Mouse (Mus musculus) midbrain, embryonic 14.5 days (tissue): Measurements from ENCODE around the gene Cdh20. TPM values are rescaled to one million over a fixed set of nuclear protein-coding genes. Genes with fewer than 3 reads are reported as not detected.
A peak's percentile ranks its signal among the peaks of the same experiment; 100 is the strongest.

Experiments used
- ATAC-seq: fragments of 200-750 bp; cut with Nextera tagmentation; 2 replicates; pipeline ENCODE4 v1.8.0; 2017; ENCODE audit warnings: moderate number of reproducible peaks, moderate library complexity; ENCODE audit not compliant: low FRiP score, low TSS enrichment
- DNase-seq: peaks from one replicate; pipeline ENCODE4 v3.0.0-alpha.2; 2015
- H3K27ac ChIP-seq: fragments of 300-500 bp; sonication (generic); replicated peaks from 2 replicates; pipeline ENCODE4 v1.5.1; 2014; ENCODE audit warnings: mild to moderate bottlenecking, low read depth, low read length, moderate library complexity
- H3K27me3 ChIP-seq: fragments of 300-500 bp; sonication (generic); 2 replicates; pipeline ENCODE4 v1.6.1; 2014; ENCODE audit warnings: low read length, control low read depth, mixed read lengths; ENCODE audit not compliant: control insufficient read depth, insufficient read depth
- H3K36me3 ChIP-seq: fragments of 300-500 bp; sonication (generic); 2 replicates; pipeline ENCODE4 v1.6.1; 2014; ENCODE audit warnings: low read length, control low read depth; ENCODE audit not compliant: control insufficient read depth, insufficient read depth
- H3K4me1 ChIP-seq: fragments of 300-500 bp; sonication (generic); 2 replicates; pipeline ENCODE4 v1.6.1; 2014; ENCODE audit warnings: mild to moderate bottlenecking, antibody characterized with exemption, low read length, control low read depth; ENCODE audit not compliant: control insufficient read depth, insufficient read depth
- H3K4me2 ChIP-seq: fragments of 300-500 bp; sonication (generic); 2 replicates; pipeline ENCODE4 v1.6.1; 2014; ENCODE audit warnings: mild to moderate bottlenecking, low read length, moderate library complexity
- H3K4me3 ChIP-seq: fragments of 300-500 bp; sonication (generic); replicated peaks from 2 replicates; pipeline ENCODE4 v1.5.1; 2014; ENCODE audit warnings: low read depth, low read length
- H3K9ac ChIP-seq: fragments of 300-500 bp; sonication (generic); replicated peaks from 2 replicates; pipeline ENCODE4 v1.6.1; 2014; ENCODE audit warnings: mild to moderate bottlenecking, low read length, moderate library complexity
- H3K9me3 ChIP-seq: fragments of 300-500 bp; sonication (generic); 2 replicates; pipeline ENCODE4 v1.6.1; 2016; ENCODE audit warnings: low read length, control low read depth, mixed read lengths; ENCODE audit not compliant: control insufficient read depth
- WGBS: fragments of 180-500 bp; shearing (Covaris S2); extraction: QIAGEN DNeasy Blood & Tissue Kit; methylation state at CpG from one replicate; pipeline ENCODE4 v1.1.7; 2014; 5-methylcytosine and 5-hydroxymethylcytosine counted together
- polyA plus RNA-seq: library from polyadenylated mRNA; unstranded; fragments of >200 nt; fragmentation: Nextera tagmentation; extraction: Ambion mirVana; gene quantifications from 2 replicates; pipeline ENCODE4 v1.2.1, GENCODE M21; 2014

The Cdh20 gene
- polyA plus RNA-seq, 1 experiment from 2014 or later, result 1.4 TPM

DNA sequence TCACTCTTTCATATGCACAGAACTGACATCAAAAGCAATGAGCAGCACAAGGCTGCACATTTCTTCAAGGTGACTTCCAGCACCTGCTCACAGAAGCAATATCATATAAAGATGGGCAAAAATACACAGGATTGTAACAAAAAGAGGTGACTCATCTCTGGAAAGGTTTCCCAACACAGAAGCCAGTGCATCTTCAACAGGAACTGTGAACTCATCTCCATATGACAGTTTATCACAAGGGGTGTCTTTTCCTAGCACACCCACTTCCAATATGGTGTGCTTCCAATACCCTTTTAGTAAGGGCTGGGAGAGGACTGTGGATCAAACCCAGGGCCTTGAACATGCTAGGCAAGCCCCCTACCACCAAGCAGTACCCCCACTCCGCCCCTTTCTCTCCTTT lies 211.9 kb downstream of the Cdh20 start:
- ATAC-seq (no peak), DNase-seq (no peak)
- Histone ChIP-seq H3K4me1 (no peaks in the 10 kb centered on the region), H3K4me2 (no peak overlapping the region), H3K9me3 (no peaks in the 10 kb centered on the region), H3K36me3 (no peaks in the 10 kb centered on the region), H3K9ac (no peak overlapping the region), H3K27ac (no peak overlapping the region), H3K27me3 (no peaks in the 10 kb centered on the region), H3K4me3 (no peak overlapping the region)
- WGBS, result 95% methylated on average over 1 of the region's 1 CpGs

DNA sequence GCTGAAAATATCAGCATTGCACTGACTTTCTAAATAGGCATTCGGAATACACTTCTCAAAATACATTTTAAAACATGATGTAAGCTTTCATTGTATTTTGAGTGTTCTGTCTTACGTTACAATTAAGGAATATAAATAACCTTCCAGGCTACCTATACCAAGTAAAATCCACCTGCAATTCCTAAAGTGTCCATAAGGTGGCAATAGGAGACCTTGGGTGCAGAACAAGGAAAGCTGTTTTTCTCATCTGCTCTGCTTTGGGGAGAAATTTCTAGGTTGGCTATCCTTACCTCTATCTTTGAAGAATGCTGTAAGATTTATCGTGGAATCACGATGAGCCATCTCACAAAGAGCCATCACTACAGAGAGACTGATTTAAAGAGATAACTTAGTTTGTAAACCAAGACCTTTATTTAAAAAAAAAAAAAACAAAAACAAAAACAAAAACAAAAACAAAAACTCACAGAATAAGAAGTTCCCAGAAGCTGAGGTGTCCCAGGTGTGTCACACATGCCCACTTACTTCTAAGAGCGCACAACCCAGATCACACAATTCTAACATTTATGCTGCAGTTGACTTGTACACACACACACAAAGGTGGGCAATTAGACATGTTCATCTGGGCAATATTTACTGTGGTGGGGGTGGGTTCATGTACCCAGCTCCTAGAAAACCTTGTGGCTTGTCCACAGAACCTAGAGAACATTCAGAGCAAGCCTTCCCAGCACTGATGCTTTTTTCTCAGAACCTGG lies 218.1 kb downstream of the Cdh20 start:
- DNase-seq (peak; percentile 94), ATAC-seq (peak; percentile 68; the same call in 1 of the 2 replicates)
- Histone ChIP-seq H3K27ac (no peak overlapping the region), H3K36me3 (no peaks in the 10 kb centered on the region), H3K4me2 (no peak overlapping the region), H3K9ac (no peak overlapping the region), H3K4me1 (no peaks in the 10 kb centered on the region), H3K27me3 (no peaks in the 10 kb centered on the region), H3K9me3 (no peaks in the 10 kb centered on the region), H3K4me3 (no peak overlapping the region)
- WGBS, result 28% methylated on average over 5 of the region's 5 CpGs

- no peaks in the 10 kb centered on the region for H3K9me3 ChIP-seq
Measured at GRCm38 (mm10) chr1:104987526-104987925, 219.2 kb downstream of the Cdh20 start.

GRCm38 (mm10) chr1:104992441-104992840 lies 224.1 kb downstream of the Cdh20 start:
- no peaks in the 10 kb centered on the region for H3K27me3 ChIP-seq
- H3K27ac ChIP-seq, result no peak overlapping the region
- H3K4me3 ChIP-seq, result no peak overlapping the region
- no peaks in the 10 kb centered on the region for H3K9me3 ChIP-seq
- no peak for ATAC-seq
- no peak overlapping the region for H3K4me2 ChIP-seq
- no peak for DNase-seq
- H3K36me3 ChIP-seq, result no peaks in the 10 kb centered on the region
- H3K4me1 ChIP-seq, result peaks cover 7% of the 10 kb centered on the region; the same call in 1 of the 2 replicates
- H3K9ac ChIP-seq, result no peak overlapping the region

More at GRCm38 (mm10) chr1:104987526-104987925, 219.2 kb downstream of the Cdh20 start:
- Histone ChIP-seq H3K36me3 (no peaks in the 10 kb centered on the region), H3K4me1 (no peaks in the 10 kb centered on the region), H3K27ac (no peak overlapping the region), H3K27me3 (no peaks in the 10 kb centered on the region), H3K4me2 (no peak overlapping the region), H3K9ac (no peak overlapping the region), H3K4me3 (no peak overlapping the region)
- DNase-seq, result no peak
- 86% methylated on average over 16 of the region's 16 CpGs for WGBS
- ATAC-seq, result no peak

DNA sequence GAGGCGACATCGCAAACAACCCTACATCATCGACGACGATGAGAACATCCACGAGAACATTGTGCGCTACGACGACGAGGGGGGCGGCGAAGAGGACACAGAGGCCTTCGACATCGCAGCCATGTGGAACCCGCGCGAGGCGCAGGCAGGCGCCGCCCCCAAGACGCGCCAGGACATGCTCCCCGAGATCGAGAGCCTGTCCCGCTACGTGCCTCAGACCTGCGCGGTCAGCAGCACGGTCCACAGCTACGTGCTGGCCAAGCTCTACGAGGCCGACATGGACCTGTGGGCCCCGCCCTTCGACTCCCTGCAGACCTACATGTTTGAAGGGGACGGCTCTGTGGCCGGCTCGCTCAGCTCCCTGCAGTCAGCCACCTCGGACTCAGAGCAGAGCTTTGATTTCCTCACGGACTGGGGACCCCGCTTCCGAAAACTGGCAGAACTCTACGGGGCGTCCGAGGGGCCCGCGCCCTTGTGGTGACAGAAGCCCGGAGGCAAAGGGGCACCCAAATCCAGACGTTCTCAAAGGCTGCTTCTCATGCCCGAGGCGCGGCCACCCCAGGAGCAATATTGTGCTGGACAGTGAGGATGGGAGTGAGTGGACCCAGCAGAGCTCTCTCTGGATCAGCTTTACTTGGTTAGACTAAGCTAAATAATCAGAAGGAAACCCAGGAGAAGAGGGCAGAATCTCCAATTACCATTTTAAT lies 225.7 kb downstream of the Cdh20 start:
- DNase-seq, result peak; percentile 69

GRCm38 (mm10) chr1:104994612-104994986 lies 226.3 kb downstream of the Cdh20 start:
- 71% methylated on average over 3 of the region's 3 CpGs for WGBS
- peaks cover 7% of the 10 kb centered on the region; the same call in 1 of the 2 replicates for H3K4me1 ChIP-seq
- no peak overlapping the region for H3K9ac ChIP-seq
- no peaks in the 10 kb centered on the region for H3K36me3 ChIP-seq
- H3K4me3 ChIP-seq, result no peak overlapping the region
- ATAC-seq (no peak), DNase-seq (no peak)
- H3K27ac ChIP-seq, result no peak overlapping the region
- no peaks in the 10 kb centered on the region for H3K27me3 ChIP-seq
- no peaks in the 10 kb centered on the region for H3K9me3 ChIP-seq
- H3K4me2 ChIP-seq, result peak overlapping the region; percentile 71

More for the DNA sequence above, 225.7 kb downstream of the Cdh20 start:
- Histone ChIP-seq H3K27ac (no peak overlapping the region), H3K27me3 (no peaks in the 10 kb centered on the region), H3K4me1 (peaks cover 7% of the 10 kb centered on the region; the same call in 1 of the 2 replicates), H3K9ac (peak overlapping the region; percentile 53), H3K4me2 (peak overlapping the region; percentile 71), H3K4me3 (peak overlapping the region; percentile 40), H3K9me3 (no peaks in the 10 kb centered on the region), H3K36me3 (no peaks in the 10 kb centered on the region)
- ATAC-seq, result peak; percentile 82
- 9% methylated on average over 51 of the region's 51 CpGs for WGBS

GRCm38 (mm10) chr1:104997814-104998213 lies 229.5 kb downstream of the Cdh20 start:
- H3K4me2 ChIP-seq, result no peak overlapping the region
- H3K9me3 ChIP-seq, result no peaks in the 10 kb centered on the region
- DNase-seq, result no peak
- no peak for ATAC-seq
- H3K9ac ChIP-seq, result no peak overlapping the region
- H3K4me3 ChIP-seq, result no peak overlapping the region
- WGBS, result 63% methylated on average over 2 of the region's 2 CpGs
- no peaks in the 10 kb centered on the region for H3K36me3 ChIP-seq
- no peaks in the 10 kb centered on the region for H3K27me3 ChIP-seq
- H3K4me1 ChIP-seq, result peaks cover 7% of the 10 kb centered on the region; the same call in 1 of the 2 replicates
- no peak overlapping the region for H3K27ac ChIP-seq

DNA sequence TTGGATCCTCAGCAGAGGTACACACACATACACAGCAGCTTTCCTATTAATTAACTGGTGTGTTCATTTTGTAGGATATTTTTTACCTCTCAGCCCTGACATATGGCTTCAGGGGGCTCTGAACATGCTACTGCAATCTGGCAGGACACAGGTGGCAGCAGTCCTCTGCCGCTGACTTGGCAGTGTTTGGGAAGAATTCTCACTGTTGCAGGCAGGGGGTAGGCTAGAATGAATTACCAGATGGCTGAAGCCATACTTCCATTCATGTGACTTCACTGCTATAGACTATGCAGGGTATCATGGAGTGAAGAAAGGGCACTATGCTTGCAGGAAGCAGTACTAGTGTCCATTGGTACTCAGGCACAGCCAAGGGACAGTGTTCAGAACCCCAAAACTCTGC lies 233.8 kb downstream of the Cdh20 start:
- no peaks in the 10 kb centered on the region for H3K36me3 ChIP-seq
- ATAC-seq (no peak), DNase-seq (no peak)
- no peaks in the 10 kb centered on the region for H3K4me1 ChIP-seq
- WGBS, result 66% methylated on average over 1 of the region's 1 CpGs
- no peak overlapping the region for H3K9ac ChIP-seq
- no peak overlapping the region for H3K4me2 ChIP-seq
- H3K27me3 ChIP-seq, result no peaks in the 10 kb centered on the region
- H3K4me3 ChIP-seq, result no peak overlapping the region
- no peak overlapping the region for H3K27ac ChIP-seq
- H3K9me3 ChIP-seq, result no peaks in the 10 kb centered on the region

GRCm38 (mm10) chr1:105003786-105004185 lies 235.5 kb downstream of the Cdh20 start:
- ATAC-seq, result no peak
- Histone ChIP-seq H3K36me3 (no peaks in the 10 kb centered on the region), H3K4me1 (no peaks in the 10 kb centered on the region), H3K4me3 (no peak overlapping the region), H3K4me2 (no peak overlapping the region), H3K9me3 (no peaks in the 10 kb centered on the region), H3K27me3 (no peaks in the 10 kb centered on the region), H3K27ac (no peak overlapping the region), H3K9ac (no peak overlapping the region)
- no peak for DNase-seq
- 90% methylated on average over 1 of the region's 1 CpGs for WGBS
